Mouse (Mus musculus): Measurements from ENCODE around the gene Prkag2. TPM values are rescaled to one million over a fixed set of nuclear protein-coding genes. Genes with fewer than 3 reads are reported as not detected.

Gene Prkag2
- polyA plus RNA-seq, 1 experiment from 2014 or later, result 36.4 TPM

DNA sequence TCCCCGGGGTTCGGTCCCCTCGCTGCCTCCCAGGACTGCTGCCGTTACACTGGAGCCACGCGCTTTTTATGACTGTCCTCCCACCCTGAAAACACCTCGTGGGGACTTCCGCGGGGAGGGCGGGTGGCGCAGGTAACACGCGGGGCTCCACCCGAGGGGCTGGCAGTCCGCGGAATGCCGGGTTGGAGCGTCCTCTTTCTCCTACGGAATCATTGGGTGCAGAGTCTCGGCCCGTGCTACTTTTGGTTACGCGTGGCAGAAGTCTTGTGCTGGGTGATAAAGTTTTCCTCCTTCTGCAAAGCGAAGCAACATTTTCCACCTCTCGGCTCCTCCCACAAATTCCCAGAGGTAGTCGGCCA lies 306 bp downstream of the Prkag2 start:
- WGBS, result under 1% methylated on average over 26 of the region's 26 CpGs
- no peaks in the 10 kb centered on the region for H3K27me3 ChIP-seq (ENCODE audit: insufficient read depth, low read length)
- H3K27ac ChIP-seq, result peak overlapping the region; percentile 77
- peak; percentile 24 for DNase-seq (ENCODE audit: low spot score)
- no peaks in the 10 kb centered on the region for H3K9me3 ChIP-seq (replicated peaks; ENCODE audit: low read length)
- peak overlapping the region; percentile 58 for H3K9ac ChIP-seq (ENCODE audit: low read depth, low read length)
- TF ChIP-seq CTCF (IDR thresholded peaks at IDR 0.05; ENCODE audit: low read depth), result no peak
- H3K4me1 ChIP-seq (replicated peaks; ENCODE audit: insufficient read depth, low read length), result peaks cover 13% of the 10 kb centered on the region
- no peaks in the 10 kb centered on the region for H3K36me3 ChIP-seq (ENCODE audit: insufficient read depth, low read length)
- H3K4me3 ChIP-seq (replicated peaks; ENCODE audit: low read depth, low read length), result peak overlapping the region; percentile 59
- H3K4me2 ChIP-seq (ENCODE audit: low read length), result peak overlapping the region; percentile 100
- ATAC-seq (replicated peaks; ENCODE audit: low FRiP score, low read depth), result peak; percentile 21; the same call in 1 of the 2 replicates

DNA sequence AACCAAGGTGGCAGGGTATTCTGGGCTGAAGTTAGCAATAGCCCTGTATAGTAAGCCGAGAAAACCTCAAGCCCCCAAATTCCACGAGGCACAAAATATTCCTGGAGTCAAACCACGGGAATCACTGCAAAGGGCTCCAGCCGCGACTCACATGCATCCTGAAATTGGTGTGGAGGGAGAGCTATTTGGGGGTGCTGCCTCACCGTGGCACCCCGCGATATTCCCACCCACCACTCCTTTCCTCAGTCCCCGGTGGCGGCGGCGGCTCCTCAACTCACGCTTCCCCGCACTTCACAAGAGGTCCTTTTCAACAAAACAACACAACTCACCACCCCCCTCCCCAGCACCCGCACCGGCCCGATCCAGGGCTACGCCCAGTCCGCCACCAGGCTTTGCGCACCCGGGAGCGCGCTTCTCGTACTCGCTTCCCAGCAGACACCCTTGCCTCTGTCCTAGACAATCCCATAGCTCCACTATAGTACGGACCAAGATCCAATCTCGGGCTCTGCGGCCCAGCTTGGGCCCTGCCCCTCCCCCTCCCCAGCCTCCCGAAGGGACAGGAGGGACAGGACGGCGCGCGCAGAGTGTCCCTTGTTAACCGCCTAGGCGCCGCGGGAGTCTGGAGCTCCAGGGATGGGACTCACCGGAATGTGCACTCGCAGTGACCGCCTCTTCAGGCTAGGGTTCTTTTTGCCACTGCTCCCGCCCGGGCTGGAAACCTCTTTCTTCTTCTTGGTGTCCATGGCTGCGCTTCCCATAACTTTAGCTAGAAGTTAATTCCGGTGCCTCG lies 880 bp downstream of the Prkag2 start:
- no peak for TF ChIP-seq CTCF (IDR thresholded peaks at IDR 0.05; ENCODE audit: low read depth)
- no peaks in the 10 kb centered on the region for H3K9me3 ChIP-seq (replicated peaks; ENCODE audit: low read length)
- H3K27ac ChIP-seq, result peak overlapping the region; percentile 77

DNA sequence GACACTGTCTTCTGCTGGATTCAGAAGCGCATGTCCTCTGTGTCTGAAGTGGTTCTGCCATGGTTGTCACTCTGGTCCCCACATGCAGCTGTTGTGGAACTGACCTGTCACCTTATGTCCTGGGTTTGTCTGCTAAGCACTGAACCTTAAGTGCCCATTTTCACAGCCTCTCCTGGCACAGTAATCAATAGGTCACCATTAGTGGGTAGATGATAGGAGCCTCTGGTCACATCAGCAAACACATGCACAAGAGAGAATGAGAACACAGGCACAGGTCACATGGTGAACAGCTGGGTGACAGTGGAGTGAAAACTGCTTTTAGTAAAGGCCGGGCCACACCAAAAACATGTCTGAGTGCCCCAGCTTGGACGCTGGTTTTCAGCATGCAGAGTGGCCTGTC lies 2.6 kb downstream of the Prkag2 start:
- WGBS, result 79% methylated on average over 3 of the region's 3 CpGs
- no peak for TF ChIP-seq CTCF (IDR thresholded peaks at IDR 0.05; ENCODE audit: low read depth)
- no peak overlapping the region for H3K27ac ChIP-seq
- no peak for ATAC-seq (replicated peaks; ENCODE audit: low FRiP score, low read depth)
- H3K4me1 ChIP-seq (replicated peaks; ENCODE audit: insufficient read depth, low read length), result peaks cover 19% of the 10 kb centered on the region
- peak overlapping the region; percentile 100; the same call in 1 of the 2 replicates for H3K4me2 ChIP-seq (ENCODE audit: low read length)
- H3K4me3 ChIP-seq (replicated peaks; ENCODE audit: low read depth, low read length), result no peak overlapping the region
- no peak overlapping the region for H3K9ac ChIP-seq (ENCODE audit: low read depth, low read length)
- no peaks in the 10 kb centered on the region for H3K36me3 ChIP-seq (ENCODE audit: insufficient read depth, low read length)
- no peaks in the 10 kb centered on the region for H3K9me3 ChIP-seq (replicated peaks; ENCODE audit: low read length)
- no peaks in the 10 kb centered on the region for H3K27me3 ChIP-seq (ENCODE audit: insufficient read depth, low read length)
- DNase-seq (ENCODE audit: low spot score), result no peak

More for the DNA sequence above, 880 bp downstream of the Prkag2 start:
- H3K4me3 ChIP-seq (replicated peaks; ENCODE audit: low read depth, low read length), result peak overlapping the region; percentile 59
- H3K36me3 ChIP-seq (ENCODE audit: insufficient read depth, low read length), result no peaks in the 10 kb centered on the region
- H3K4me2 ChIP-seq (ENCODE audit: low read length), result peak overlapping the region; percentile 100
- under 1% methylated on average over 45 of the region's 45 CpGs for WGBS
- no peaks in the 10 kb centered on the region for H3K27me3 ChIP-seq (ENCODE audit: insufficient read depth, low read length)
- DNase-seq (ENCODE audit: low spot score), result peak; percentile 55
- peak overlapping the region; percentile 58 for H3K9ac ChIP-seq (ENCODE audit: low read depth, low read length)
- peak; percentile 45 for ATAC-seq (replicated peaks; ENCODE audit: low FRiP score, low read depth)
- peaks cover 13% of the 10 kb centered on the region for H3K4me1 ChIP-seq (replicated peaks; ENCODE audit: insufficient read depth, low read length)

DNA sequence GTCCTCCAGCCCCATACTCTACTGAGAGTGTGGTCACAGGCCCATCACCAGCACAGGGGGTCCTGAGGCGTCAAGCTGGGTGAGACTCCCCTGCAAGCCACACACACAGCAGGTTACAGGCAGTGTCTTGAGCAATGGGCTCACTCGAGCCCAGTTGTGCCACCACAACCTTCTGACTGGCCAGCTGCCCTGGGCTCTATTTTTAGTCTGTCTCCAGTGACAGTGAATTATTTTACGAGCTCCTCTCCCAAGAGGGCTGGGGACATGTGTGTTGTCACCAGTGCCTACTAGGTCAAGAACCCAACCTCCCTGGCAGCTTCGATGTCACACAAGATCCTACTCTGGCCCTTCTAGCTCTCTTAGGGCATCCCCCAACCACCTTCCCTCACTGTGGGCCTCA lies 4.0 kb downstream of the Prkag2 start:
- no peaks in the 10 kb centered on the region for H3K36me3 ChIP-seq (ENCODE audit: insufficient read depth, low read length)
- 62% methylated on average over 4 of the region's 4 CpGs for WGBS
- no peaks in the 10 kb centered on the region for H3K9me3 ChIP-seq (replicated peaks; ENCODE audit: low read length)
- no peaks in the 10 kb centered on the region for H3K27me3 ChIP-seq (ENCODE audit: insufficient read depth, low read length)
- no peak for ATAC-seq (replicated peaks; ENCODE audit: low FRiP score, low read depth)
- DNase-seq (ENCODE audit: low spot score), result no peak
- no peak overlapping the region for H3K9ac ChIP-seq (ENCODE audit: low read depth, low read length)
- no peak for TF ChIP-seq CTCF (IDR thresholded peaks at IDR 0.05; ENCODE audit: low read depth)
- no peak overlapping the region for H3K27ac ChIP-seq
- no peak overlapping the region for H3K4me2 ChIP-seq (ENCODE audit: low read length)
- H3K4me1 ChIP-seq (replicated peaks; ENCODE audit: insufficient read depth, low read length), result peaks cover 21% of the 10 kb centered on the region
- H3K4me3 ChIP-seq (replicated peaks; ENCODE audit: low read depth, low read length), result no peak overlapping the region

DNA sequence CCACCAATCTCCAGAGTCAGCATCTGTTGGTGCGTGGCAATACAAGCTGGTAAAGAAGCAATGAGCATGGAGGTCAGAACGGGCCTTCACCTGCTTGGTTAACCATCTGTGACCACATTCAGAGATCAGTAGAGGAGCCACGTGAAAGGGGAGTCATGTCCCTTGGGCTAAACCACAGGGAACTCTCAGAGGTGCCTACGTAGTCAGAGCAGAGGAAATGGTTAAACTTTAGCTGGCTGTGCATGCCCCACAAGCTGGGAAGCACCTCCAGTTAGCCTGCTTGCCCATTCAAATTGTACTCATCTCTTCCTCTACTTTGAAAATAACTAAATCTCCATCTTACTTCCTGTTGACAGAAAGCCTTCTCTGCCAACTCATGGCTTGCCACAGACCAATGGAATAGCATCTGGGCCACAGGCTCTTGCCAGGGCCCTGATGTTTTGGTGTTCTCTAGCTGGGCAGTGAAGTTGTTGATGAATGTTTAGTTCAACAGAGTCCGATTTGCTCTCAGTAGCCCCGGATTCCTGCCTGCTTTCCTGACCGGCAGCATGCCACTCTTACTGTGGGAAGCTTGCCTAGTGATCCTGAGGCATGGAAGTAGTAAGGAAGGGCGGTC lies 7.7 kb downstream of the Prkag2 start:
- Histone ChIP-seq H3K36me3 (ENCODE audit: insufficient read depth, low read length) (no peaks in the 10 kb centered on the region), H3K27ac (peak overlapping the region; percentile 60), H3K9ac (ENCODE audit: low read depth, low read length) (no peak overlapping the region), H3K4me2 (ENCODE audit: low read length) (no peak overlapping the region), H3K4me3 (replicated peaks; ENCODE audit: low read depth, low read length) (no peak overlapping the region), H3K27me3 (ENCODE audit: insufficient read depth, low read length) (no peaks in the 10 kb centered on the region), H3K9me3 (replicated peaks; ENCODE audit: low read length) (no peaks in the 10 kb centered on the region), H3K4me1 (replicated peaks; ENCODE audit: insufficient read depth, low read length) (peaks cover 10% of the 10 kb centered on the region)
- 50% methylated on average over 8 of the region's 8 CpGs for WGBS
- no peak for TF ChIP-seq CTCF (IDR thresholded peaks at IDR 0.05; ENCODE audit: low read depth)
- ATAC-seq (replicated peaks; ENCODE audit: low FRiP score, low read depth) (peak; percentile 86), DNase-seq (ENCODE audit: low spot score) (peak; percentile 45)

DNA sequence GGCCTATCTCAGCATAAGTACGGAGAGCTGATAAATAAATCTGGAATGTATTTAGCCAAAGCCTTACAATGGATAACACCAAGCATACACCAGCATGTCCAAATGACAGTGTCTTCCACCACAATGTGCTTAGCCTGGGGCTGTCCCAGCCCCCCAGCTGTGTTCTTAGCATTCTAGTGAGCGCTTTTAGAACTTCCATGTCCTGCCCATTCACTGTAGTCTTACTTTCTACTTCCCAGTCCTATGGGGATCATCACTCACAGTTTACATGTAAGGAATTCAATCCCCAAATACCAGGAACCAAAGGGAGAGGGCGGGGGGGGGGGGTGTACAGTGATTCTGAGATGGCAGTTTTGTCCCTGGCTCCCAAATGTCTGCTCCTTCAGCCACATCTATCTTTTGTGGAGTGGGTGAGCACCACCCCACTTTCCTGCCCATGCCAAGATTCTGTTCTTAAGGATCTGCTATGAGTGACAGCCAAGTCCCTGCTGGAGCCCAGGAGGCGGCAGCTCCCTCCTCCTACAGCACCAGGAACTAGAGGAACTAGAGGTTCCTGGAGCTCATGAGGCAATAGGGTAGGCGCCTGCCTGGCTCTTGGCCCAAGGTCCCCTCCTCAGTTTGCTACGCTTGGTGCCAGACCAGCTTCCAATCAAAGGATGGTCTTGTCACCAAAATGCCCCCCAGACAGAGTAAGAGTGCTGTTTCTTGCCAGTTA lies 11.0 kb downstream of the Prkag2 start:
- WGBS, result 86% methylated on average over 6 of the region's 6 CpGs
- no peaks in the 10 kb centered on the region for H3K36me3 ChIP-seq (ENCODE audit: insufficient read depth, low read length)
- ATAC-seq (replicated peaks; ENCODE audit: low FRiP score, low read depth) (no peak), DNase-seq (ENCODE audit: low spot score) (no peak)
- no peak overlapping the region for H3K27ac ChIP-seq
- H3K4me1 ChIP-seq (replicated peaks; ENCODE audit: insufficient read depth, low read length), result peaks cover 10% of the 10 kb centered on the region
- TF ChIP-seq CTCF (IDR thresholded peaks at IDR 0.05; ENCODE audit: low read depth), result no peak
- no peak overlapping the region for H3K4me3 ChIP-seq (replicated peaks; ENCODE audit: low read depth, low read length)
- no peak overlapping the region for H3K4me2 ChIP-seq (ENCODE audit: low read length)
- H3K27me3 ChIP-seq (ENCODE audit: insufficient read depth, low read length), result no peaks in the 10 kb centered on the region
- no peaks in the 10 kb centered on the region for H3K9me3 ChIP-seq (replicated peaks; ENCODE audit: low read length)
- no peak overlapping the region for H3K9ac ChIP-seq (ENCODE audit: low read depth, low read length)
